Mouse (Mus musculus) megakaryocyte, embryonic 14.5 days (primary cell): Measurements from ENCODE around the gene Flot2.

Source experiments
- FLI1 ChIP-seq: IDR thresholded peaks from 2 replicates; pipeline ENCODE4 v1.6.1; 2012; ENCODE audit warnings: low read length, inconsistent platforms, mixed read lengths
- GATA1 ChIP-seq: IDR thresholded peaks from 3 replicates; pipeline ENCODE4 v1.6.1; 2012; ENCODE audit warnings: mixed read lengths, low read length, inconsistent platforms, borderline replicate concordance

- TF ChIP-seq GATA1: no peak
- TF ChIP-seq FLI1: no peak
Measured at GRCm38 (mm10) chr11:78036791-78037190, 940 bp upstream of the Flot2 start.
